ENCODE assay signal across 12 mouse cellular contexts in the genomic region with DNA sequence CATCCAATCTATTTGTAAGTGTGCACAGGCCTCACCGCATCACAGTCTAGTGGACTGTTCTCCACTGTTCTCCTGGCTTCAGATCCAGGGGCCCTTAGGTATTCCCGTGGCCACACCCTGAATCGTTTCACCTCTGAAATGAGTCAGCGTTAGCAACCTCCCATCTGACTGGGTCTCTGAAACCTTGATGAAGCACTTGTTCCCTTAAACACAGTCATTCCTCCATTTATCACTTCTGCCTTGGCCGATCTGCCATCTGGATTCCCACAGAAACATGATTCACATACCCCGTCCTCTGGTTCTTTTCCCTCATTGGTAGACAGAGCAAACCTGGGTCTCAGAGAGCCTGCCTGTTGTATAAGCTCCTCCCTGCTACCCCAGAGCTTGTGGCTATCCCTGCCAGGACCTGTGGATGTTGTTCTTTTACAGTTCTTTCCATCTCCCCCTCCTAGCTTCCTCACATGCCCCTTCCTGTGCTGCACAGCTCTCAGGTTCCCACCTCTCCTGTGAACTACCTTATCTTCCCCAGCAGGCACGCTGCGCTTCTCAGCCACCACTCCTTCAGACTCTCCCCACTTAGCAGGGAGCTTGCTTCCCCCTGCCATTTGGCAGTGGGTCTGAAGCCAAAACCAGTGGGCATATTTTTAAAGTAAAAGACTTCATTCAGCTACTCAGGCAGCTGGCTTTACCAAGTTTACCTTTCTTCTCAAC.
DNase-seq lines count a peak whose midpoint lies in the region; ATAC-seq and TF ChIP-seq lines count a peak whose summit lies in the region.
"Had no signal": no experiment of that assay in that cellular context is flagged by ENCODE, and none has a peak within 500 bp of the region (broad histone marks: within the 10 kb centered on the region; RNA-seq: fewer than 3 reads in every experiment).

No protein-coding gene starts in this region.

- H3K36me3 ChIP-seq in embryonic facial prominence, embryonic 11.5 days (replicated peaks; ENCODE audit: control insufficient read depth, insufficient read depth, low read depth, low read length): no peaks in the 10 kb centered on the region
- peaks cover 25% of the 10 kb centered on the region for H3K36me3 ChIP-seq in embryonic facial prominence, embryonic 10.5 days (replicated peaks)
- H3K36me3 ChIP-seq in limb, embryonic 10.5 days: peaks cover 20% of the 10 kb centered on the region
- H3K36me3 ChIP-seq in stomach, postnatal 0 days (ENCODE audit: control insufficient read depth, insufficient read depth, low read length): no peaks in the 10 kb centered on the region
- H3K36me3 ChIP-seq in intestine, embryonic 15.5 days: no peaks in the 10 kb centered on the region

- no peaks in the 10 kb centered on the region for H3K27me3 ChIP-seq in embryonic facial prominence, embryonic 11.5 days (ENCODE audit: control insufficient read depth, insufficient read depth, low read length)
- no peaks in the 10 kb centered on the region for H3K27me3 ChIP-seq in embryonic facial prominence, embryonic 10.5 days (replicated peaks; ENCODE audit: low read depth, poor library complexity, severe bottlenecking)
- no peaks in the 10 kb centered on the region for H3K27me3 ChIP-seq in limb, embryonic 10.5 days (ENCODE audit: low read depth, poor library complexity, severe bottlenecking)
- H3K27me3 ChIP-seq in stomach, postnatal 0 days (ENCODE audit: control insufficient read depth, insufficient read depth, low read length): no peaks in the 10 kb centered on the region
- no peaks in the 10 kb centered on the region for H3K27me3 ChIP-seq in intestine, embryonic 15.5 days (replicated peaks)
- H3K27me3 ChIP-seq: forebrain, embryonic 13.5 days had no signal

- no peak for TF ChIP-seq CTCF in stomach, postnatal 0 days (IDR thresholded peaks at IDR 0.05; ENCODE audit: low read depth)

- no peaks in the 10 kb centered on the region for H3K9me3 ChIP-seq in embryonic facial prominence, embryonic 11.5 days (replicated peaks; ENCODE audit: control insufficient read depth, low read length)
- no peaks in the 10 kb centered on the region for H3K9me3 ChIP-seq in embryonic facial prominence, embryonic 10.5 days
- H3K9me3 ChIP-seq in limb, embryonic 10.5 days (replicated peaks): no peaks in the 10 kb centered on the region
- H3K9me3 ChIP-seq in stomach, postnatal 0 days (ENCODE audit: control insufficient read depth, low read length): no peaks in the 10 kb centered on the region
- no peaks in the 10 kb centered on the region for H3K9me3 ChIP-seq in intestine, embryonic 15.5 days
- H3K9me3 ChIP-seq: forebrain, embryonic 13.5 days had no signal

- H3K4me1 ChIP-seq in embryonic facial prominence, embryonic 11.5 days (ENCODE audit: control insufficient read depth, insufficient read depth, low read length): no peaks in the 10 kb centered on the region
- no peaks in the 10 kb centered on the region for H3K4me1 ChIP-seq in embryonic facial prominence, embryonic 10.5 days
- H3K4me1 ChIP-seq in limb, embryonic 10.5 days: no peaks in the 10 kb centered on the region
- no peaks in the 10 kb centered on the region for H3K4me1 ChIP-seq in stomach, postnatal 0 days (replicated peaks; ENCODE audit: control insufficient read depth, insufficient read depth)
- H3K4me1 ChIP-seq in intestine, embryonic 15.5 days (replicated peaks): no peaks in the 10 kb centered on the region
- H3K4me1 ChIP-seq: forebrain, embryonic 13.5 days had no signal

- H3K4me2 ChIP-seq in embryonic facial prominence, embryonic 11.5 days (ENCODE audit: low read depth, low read length): no peak overlapping the region
- no peak overlapping the region for H3K4me2 ChIP-seq in stomach, postnatal 0 days (replicated peaks; ENCODE audit: low read depth)
- H3K4me2 ChIP-seq in intestine, embryonic 15.5 days (replicated peaks): no peak overlapping the region
- H3K4me2 ChIP-seq: forebrain, embryonic 13.5 days had no signal

- TF ChIP-seq EP300 in stomach, postnatal 0 days (optimal IDR thresholded peaks at IDR 0.05): no peak

- no peak for ATAC-seq in embryonic facial prominence, embryonic 11.5 days (replicated peaks; ENCODE audit: insufficient number of reproducible peaks, low FRiP score, low TSS enrichment, low read depth)
- ATAC-seq in stomach, postnatal 0 days (ENCODE audit: low FRiP score, low TSS enrichment): peak; percentile 69; the same call in 1 of the 2 replicates
- ATAC-seq in intestine, embryonic 15.5 days: no peak
- ATAC-seq: forebrain, embryonic 13.5 days had no signal

- H3K9ac ChIP-seq in embryonic facial prominence, embryonic 11.5 days (replicated peaks; ENCODE audit: low read length): no peak overlapping the region
- no peak overlapping the region for H3K9ac ChIP-seq in stomach, postnatal 0 days (ENCODE audit: low read length)
- H3K9ac ChIP-seq in intestine, embryonic 15.5 days: no peak overlapping the region
- H3K9ac ChIP-seq: forebrain, embryonic 13.5 days had no signal

- DNase-seq in embryonic facial prominence, embryonic 11.5 days (ENCODE audit: low spot score): no peak
- DNase-seq in embryonic facial prominence, embryonic 10.5 days (ENCODE audit: low spot score): no peak
- DNase-seq in right cerebral cortex, adult 18-20 months: peak; percentile 13
- DNase-seq in right cerebral cortex, postnatal 10 days (ENCODE audit: low spot score in 2 of 2): no peak
- no peak for DNase-seq in limb, embryonic 10.5 days (ENCODE audit: low spot score)
- DNase-seq in stomach, postnatal 0 days (ENCODE audit: low spot score): no peak
- no peak for DNase-seq in layer of hippocampus, postnatal 25 days (ENCODE audit: extremely low spot score in 1 of 2, low spot score in 1 of 2)
- DNase-seq: lung, postnatal 10 days; spleen, adult 18-20 months; thymus, adult 18-20 months had no signal

- H3K27ac ChIP-seq in embryonic facial prominence, embryonic 11.5 days (replicated peaks; ENCODE audit: low read depth, low read length): 0 out of 2 replicates have a peak overlapping the region, but pooled peaks have one; percentile 47
- no peak overlapping the region for H3K27ac ChIP-seq in embryonic facial prominence, embryonic 10.5 days (replicated peaks)
- H3K27ac ChIP-seq in limb, embryonic 10.5 days: 0 out of 2 replicates have a peak overlapping the region, but pooled peaks have one; percentile 10
- no peak overlapping the region for H3K27ac ChIP-seq in stomach, postnatal 0 days (replicated peaks)
- no peak overlapping the region for H3K27ac ChIP-seq in intestine, embryonic 15.5 days
- H3K27ac ChIP-seq: forebrain, embryonic 13.5 days had no signal

- WGBS in embryonic facial prominence, embryonic 11.5 days: 80% methylated on average over 8 of the region's 8 CpGs
- 84% methylated on average over 8 of the region's 8 CpGs for WGBS in embryonic facial prominence, embryonic 10.5 days
- WGBS in limb, embryonic 10.5 days: 79% methylated on average over 8 of the region's 8 CpGs
- 53% methylated on average over 8 of the region's 8 CpGs for WGBS in stomach, postnatal 0 days
- WGBS in intestine, embryonic 15.5 days: 69% methylated on average over 8 of the region's 8 CpGs

- no peak overlapping the region for H3K4me3 ChIP-seq in embryonic facial prominence, embryonic 11.5 days (ENCODE audit: low read depth, low read length)
- H3K4me3 ChIP-seq in embryonic facial prominence, embryonic 10.5 days: no peak overlapping the region
- H3K4me3 ChIP-seq in limb, embryonic 10.5 days: no peak overlapping the region
- H3K4me3 ChIP-seq in stomach, postnatal 0 days (ENCODE audit: low read depth, low read length): no peak overlapping the region
- H3K4me3 ChIP-seq in intestine, embryonic 15.5 days (replicated peaks): no peak overlapping the region
- H3K4me3 ChIP-seq: forebrain, embryonic 13.5 days had no signal

Comparison
In these comparisons a context has a peak if more than half of its experiments do, and no peak if none do; other contexts are left out.
1. H3K27ac ChIP-seq: peak in embryonic facial prominence, embryonic 11.5 days (single experiment) and limb, embryonic 10.5 days (single experiment); none in embryonic facial prominence, embryonic 10.5 days (single experiment), stomach, postnatal 0 days (single experiment) and intestine, embryonic 15.5 days (single experiment).